Mouse (Mus musculus) adrenal gland, adult 18-20 months (tissue): ENCODE measurements around the gene Fkbp1a. TPM values are rescaled to one million over a fixed set of nuclear protein-coding genes. Genes with fewer than 3 reads are reported as not detected.

ENCODE experiments used
- DNase-seq, 2 experiments: peaks; one replicate each; pipeline ENCODE4 v3.0.0; 2021 to 2022; ENCODE audit warnings: low spot score in 2 of 2
- total RNA-seq, 2 experiments: library from RNA; stranded (reverse); gene quantifications; 1 replicate in 1 of 2; 2 replicates in 1 of 2; pipeline ENCODE4 v1.2.3; 2021

Gene Fkbp1a
- total RNA-seq, 2 experiments from 2014 or later = 257 to 301 TPM

DNA sequence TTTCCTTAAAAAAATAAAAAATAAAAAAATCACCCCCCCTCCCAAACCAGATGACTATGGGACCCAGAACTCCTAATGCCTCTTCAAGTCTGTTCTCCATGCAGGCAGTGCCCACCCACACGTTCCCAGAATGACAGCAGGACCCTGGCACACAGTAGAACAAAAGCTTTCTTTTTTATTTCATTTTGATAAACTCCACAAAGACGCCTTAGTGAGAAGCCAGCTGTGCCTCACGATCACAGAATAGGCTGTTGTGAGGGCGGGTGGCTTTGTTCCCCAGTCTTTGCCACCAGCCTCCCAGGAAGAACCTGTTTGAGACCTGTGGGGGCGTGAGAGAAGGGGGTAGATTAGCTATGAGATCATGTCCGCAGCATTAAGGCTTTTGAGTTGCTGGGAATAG lies 2.4 kb downstream of the Fkbp1a start:
- no peak for DNase-seq

- no peak for DNase-seq
Observed at GRCm38 (mm10) chr2:151546571-151546970, 4.3 kb downstream of the Fkbp1a start.

GRCm38 (mm10) chr2:151549615-151550121 lies 7.4 kb downstream of the Fkbp1a start:
- no peak for DNase-seq

DNA sequence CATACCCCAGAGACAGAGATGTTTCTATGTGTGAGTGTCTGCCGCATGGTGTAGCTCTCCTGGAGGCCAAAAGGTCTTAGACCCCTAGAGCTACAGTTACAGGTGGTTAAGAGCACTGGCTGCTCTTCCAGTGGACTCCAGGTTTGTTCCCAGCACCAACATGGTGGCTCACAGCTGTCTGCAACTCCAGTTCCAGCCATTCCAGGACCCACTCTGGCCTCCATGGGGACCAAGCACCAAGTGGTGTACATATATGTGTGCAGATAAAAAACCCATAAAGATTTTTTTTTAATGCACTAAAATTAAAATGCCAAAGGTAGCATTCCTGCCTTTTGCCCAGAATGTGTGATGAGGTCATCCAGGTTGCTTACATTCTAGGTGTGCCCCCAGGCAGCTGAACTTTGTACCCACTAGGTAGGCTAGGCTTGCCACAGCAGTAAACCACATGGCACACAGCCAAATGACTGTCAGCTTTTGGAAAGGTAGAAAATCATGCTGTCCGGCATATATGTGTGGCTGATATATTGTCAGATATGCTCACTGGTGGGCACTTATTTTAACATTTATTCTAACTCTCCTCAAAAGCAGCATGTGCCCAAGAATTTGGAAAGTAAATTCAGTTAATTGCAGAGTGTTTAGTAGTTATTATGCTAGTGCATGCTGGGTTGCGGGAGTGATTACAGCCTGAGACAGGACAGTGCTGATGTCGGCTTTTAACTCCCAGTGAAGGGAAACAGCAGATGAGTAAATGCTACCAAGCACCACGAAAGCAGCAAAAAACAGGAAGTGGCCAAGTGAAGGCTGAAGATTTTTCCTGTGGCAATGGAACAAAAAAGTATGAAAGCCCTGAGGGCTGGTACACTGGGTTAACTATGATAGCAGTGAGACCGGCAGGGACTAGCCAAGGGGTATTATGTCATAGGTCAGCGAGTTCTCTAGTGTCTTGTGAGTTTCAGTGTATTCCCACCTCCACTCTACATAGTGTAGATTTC lies 20.9 kb downstream of the Fkbp1a start:
- no peak for DNase-seq

- DNase-seq = no peak
Observed at GRCm38 (mm10) chr2:151564006-151564405, 21.7 kb downstream of the Fkbp1a start.

DNA sequence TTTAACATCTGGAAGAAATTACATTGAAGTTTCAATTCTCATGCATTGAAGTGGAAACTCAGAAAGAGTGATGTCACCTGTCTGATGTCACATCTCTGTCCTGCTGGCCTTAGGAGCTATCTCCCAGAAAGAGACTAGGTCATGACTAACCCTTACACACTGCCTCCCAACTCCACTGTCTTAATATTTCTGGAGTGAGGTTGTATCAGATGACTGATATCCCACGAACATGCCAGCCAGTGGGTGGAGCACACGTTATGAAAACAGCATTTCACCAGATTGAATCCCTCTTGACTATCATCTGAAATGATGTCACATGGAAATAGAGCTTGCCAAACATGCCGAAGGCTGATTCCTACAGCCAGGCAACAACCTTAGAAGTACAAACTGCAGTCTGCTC lies 22.7 kb downstream of the Fkbp1a start:
- no peak for DNase-seq

DNA sequence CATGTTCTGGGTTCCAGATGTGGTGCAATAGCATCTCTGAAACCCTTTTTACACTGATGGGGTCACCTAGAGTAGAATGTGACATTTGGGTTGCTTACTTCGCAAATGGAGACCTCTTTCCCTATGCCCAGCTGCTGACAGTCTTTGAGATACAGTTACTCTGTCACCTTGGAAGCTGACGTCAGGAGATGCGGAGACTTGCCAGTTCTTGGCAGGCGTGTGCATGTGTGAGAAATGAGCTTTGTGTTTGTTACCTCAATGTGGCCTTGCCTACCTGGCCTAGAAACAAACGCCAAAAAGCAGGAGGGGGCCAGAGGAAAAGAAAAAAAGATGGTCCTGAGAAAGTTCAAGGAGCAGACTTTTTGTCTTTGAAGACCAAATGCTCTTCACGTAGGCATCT lies 24.6 kb downstream of the Fkbp1a start:
- DNase-seq = no peak

DNA sequence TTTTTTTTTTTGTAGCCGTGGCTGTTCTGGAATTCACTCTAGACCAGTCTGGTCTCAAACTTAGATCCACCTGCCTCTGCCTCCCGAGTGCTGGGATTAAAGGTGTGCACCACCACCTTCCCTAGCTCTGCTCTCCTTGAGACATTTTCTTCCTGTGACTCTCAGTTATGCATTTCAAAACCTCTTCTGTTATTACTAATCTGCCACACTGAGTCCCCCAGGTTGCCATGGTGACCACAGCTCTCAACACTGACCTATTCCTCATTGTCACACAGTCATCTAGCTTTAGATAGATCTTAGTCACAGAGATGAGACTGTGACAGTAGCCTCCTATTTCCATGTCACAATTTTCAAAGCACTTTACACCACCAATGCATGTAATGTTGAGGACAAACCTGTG lies 27.2 kb downstream of the Fkbp1a start:
- DNase-seq = peak in 1 of 2 experiments; percentile 38

GRCm38 (mm10) chr2:151571873-151572700 lies 29.8 kb downstream of the Fkbp1a start, which contains the start of gene Sdcbp2:
Gene Sdcbp2 (plus strand): TSS chr2:151572622.
- no peak for DNase-seq

DNA sequence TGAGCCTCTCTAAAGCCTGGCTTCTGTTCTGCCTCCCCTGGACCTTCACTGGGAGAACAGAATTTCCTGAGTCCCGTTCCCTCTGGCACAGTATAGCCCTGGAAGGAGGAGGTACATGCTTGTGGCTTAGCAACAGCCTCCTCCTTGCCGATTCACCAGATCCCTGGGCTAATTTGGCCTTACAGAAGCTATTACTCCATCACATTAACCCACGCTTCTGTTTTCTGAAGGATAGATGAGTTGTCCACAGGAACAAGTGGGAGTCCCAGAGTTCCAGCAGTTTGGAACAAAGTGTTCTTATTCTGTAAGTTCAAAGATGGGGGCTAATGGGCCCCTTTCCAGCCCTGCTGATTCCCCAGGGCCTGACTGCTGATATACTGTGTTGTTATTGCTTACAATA lies 31.4 kb downstream of the Fkbp1a start:
- DNase-seq = no peak

DNA sequence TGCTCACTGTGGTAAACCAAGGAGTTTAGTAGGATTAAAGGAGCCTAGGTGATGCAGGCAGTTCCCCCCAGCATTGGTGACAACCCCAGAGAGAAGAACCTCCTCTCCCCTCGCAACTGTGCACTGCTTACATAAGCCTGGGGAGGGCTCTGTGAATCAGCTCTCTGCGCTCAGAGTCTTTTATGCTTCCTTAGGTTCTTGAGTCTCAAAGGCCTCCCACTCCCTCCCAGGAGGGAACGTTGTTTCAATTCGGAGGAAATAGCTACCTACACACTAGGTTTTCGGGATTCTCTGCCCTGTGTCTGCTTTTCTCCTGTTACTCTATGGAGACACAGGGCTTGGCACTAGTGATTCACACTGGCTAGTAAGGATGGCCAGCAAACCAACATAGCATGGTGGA lies 32.3 kb downstream of the Fkbp1a start:
- DNase-seq = no peak

DNA sequence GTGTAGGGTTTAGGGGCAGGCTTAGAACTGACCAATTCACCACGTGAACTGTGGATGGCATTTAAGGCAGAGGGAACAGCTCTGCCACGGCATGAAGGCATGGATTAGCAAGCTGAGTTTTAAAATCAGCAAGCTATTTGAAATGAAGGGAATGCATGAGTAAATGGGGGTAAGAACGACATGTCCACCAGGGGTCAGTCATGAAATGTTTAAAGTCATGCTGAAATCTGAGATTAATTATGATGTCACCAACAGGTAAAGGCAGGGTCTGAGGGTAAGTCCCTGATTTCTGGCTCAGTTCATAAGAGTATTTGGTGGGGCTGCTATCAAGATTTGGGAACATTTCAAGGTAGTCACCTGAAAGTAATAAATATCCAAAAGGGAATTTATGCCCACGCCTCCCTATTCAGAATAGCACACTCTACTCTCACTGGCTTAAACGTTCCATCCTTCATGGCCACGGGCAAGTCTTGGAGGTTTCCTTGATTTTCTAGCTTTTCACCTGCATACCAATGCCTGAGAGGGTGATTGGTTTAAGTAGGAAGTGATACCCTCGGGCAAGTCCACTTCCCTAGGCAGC lies 32.9 kb downstream of the Fkbp1a start:
- DNase-seq = no peak

- peak; percentile 75 to 80 for DNase-seq
Observed at GRCm38 (mm10) chr2:151575699-151576389, 33.6 kb downstream of the Fkbp1a start.

GRCm38 (mm10) chr2:151579183-151579582 lies 36.9 kb downstream of the Fkbp1a start:
- DNase-seq = no peak

DNA sequence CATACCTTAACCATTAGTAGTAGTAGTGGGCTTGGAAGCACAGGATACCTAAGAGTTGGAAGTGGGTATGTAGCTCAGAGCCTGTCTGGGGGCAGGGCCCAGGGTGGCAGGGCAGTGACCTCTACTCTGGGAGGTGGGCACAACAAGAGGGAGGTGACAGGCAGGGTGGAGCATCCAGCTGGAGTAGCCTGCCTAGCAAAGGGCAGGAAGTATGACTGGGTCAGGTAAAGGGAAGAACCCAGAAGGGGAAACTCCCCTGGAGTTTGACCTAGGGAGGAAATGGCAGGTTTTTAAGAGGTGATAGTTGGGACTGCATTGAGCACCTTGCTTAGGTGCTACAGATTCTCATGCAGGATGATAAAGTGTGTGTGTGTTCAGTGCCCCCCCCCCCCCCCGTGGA lies 38.7 kb downstream of the Fkbp1a start:
- DNase-seq = no peak

- no peak for DNase-seq
Observed at GRCm38 (mm10) chr2:151585934-151586333, 43.7 kb downstream of the Fkbp1a start.

GRCm38 (mm10) chr2:151586807-151587206 lies 44.5 kb downstream of the Fkbp1a start:
- DNase-seq = no peak

- no peak for DNase-seq
Observed at GRCm38 (mm10) chr2:151587306-151587705, 45.0 kb downstream of the Fkbp1a start.

DNA sequence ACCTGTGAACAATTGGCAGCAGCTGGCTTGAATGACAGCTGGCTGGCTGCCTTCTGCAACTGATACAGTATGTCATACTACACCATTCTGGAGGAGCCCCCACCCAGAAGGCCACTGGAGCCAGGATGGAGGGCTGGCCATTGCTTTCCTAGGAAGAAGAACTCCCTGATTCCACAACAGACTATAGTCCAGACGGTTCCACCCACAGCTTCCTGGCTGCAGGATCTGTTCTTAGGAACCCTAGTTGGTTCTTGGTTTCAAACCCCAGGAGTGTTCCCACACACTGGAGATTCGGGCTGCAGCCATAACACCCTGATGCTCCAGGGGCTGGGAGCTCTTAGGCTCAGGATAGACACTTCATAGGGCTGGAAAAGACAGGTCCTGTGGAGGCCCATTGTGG lies 55.8 kb downstream of the Fkbp1a start:
- no peak for DNase-seq

- DNase-seq = no peak
Observed at GRCm38 (mm10) chr2:151602106-151602505, 59.8 kb downstream of the Fkbp1a start.

- DNase-seq = no peak
Observed at GRCm38 (mm10) chr2:151603630-151604029, 61.3 kb downstream of the Fkbp1a start.
